Mouse (Mus musculus) ovary, adult 18-20 months (tissue): ENCODE results near the gene Mfap1a.
A peak's percentile ranks its signal among the peaks of the same experiment; 100 is the strongest.
"Not testable (repeated sequence)": the region's sequence is repeated elsewhere in the genome, so short reads cannot be mapped to it uniquely, and the experiment has no call there.

Experiments used
- DNase-seq: peaks from one replicate; pipeline ENCODE4 v3.0.0; 2022; ENCODE audit warnings: low spot score, mixed read lengths

Mfap1a gene

GRCm38 (mm10) chr2:121474180-121474535 lies 32.3 kb downstream of the Mfap1a start:
- no peak for DNase-seq

- peak; percentile 75 for DNase-seq
These were observed 32.9 kb downstream of the Mfap1a start, which contains the start of gene Mfap1b for GRCm38 (mm10) chr2:121473301-121474179. Mfap1b (minus strand) TSS chr2:121474067.

DNA sequence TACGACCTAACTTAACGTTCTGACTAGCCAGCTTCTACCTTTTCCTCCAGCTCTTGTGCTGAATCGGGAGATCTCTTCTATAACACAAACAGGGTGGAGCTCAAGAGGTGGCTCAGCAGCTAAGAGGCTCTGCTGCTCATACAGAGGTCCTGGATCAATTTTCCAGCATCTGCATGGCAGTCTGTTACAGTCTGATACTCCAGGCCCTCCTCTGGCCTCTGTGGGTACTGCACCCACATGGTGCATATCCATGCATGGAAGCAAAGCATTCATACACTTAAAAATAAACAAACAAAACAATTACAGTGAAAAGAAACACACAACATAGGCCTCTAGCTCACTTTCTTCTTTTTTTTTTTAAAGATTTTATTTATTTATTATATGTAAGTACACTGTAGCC lies 33.7 kb downstream of the Mfap1a start:
- not testable (repeated sequence) for DNase-seq

DNA sequence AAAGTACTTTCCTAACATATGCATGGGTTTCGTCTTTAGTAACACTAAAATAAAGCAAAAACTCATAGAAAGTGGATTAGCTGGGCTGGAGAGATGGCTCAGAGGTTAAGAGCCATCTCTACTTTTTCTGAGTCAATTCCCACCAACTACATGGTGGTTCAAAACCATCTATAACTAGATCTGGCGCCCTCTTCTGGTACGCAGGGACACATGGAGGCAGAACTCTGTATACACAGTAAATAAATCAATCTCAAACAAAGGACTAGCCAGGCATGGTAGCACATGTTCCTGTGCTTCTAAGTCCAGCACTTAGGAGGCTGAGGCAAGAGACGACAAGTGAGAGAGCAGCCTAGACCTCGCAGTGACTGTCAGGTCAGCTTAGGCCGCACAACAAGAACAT lies 37.5 kb downstream of the Mfap1a start:
- not testable (repeated sequence) for DNase-seq

DNA sequence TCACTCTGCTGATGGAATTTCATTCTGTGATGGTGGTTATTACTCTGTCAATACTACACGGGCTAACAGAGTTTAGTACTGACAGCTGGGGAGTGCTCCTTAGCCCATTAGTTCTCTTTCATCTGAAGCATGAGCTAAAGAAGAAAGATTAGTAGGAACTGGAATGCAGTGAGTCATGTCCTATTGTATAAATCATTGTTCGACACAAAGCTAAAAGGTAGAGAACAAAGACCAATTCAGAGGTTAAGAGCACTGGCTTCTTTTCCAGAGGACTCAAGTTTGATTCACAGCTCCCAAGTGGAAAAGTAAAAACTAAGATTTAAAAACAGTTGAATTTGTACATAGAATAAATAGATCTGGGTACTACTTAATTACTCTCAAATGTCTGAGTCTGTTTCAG lies 46.4 kb downstream of the Mfap1a start:
- no peak for DNase-seq

DNA sequence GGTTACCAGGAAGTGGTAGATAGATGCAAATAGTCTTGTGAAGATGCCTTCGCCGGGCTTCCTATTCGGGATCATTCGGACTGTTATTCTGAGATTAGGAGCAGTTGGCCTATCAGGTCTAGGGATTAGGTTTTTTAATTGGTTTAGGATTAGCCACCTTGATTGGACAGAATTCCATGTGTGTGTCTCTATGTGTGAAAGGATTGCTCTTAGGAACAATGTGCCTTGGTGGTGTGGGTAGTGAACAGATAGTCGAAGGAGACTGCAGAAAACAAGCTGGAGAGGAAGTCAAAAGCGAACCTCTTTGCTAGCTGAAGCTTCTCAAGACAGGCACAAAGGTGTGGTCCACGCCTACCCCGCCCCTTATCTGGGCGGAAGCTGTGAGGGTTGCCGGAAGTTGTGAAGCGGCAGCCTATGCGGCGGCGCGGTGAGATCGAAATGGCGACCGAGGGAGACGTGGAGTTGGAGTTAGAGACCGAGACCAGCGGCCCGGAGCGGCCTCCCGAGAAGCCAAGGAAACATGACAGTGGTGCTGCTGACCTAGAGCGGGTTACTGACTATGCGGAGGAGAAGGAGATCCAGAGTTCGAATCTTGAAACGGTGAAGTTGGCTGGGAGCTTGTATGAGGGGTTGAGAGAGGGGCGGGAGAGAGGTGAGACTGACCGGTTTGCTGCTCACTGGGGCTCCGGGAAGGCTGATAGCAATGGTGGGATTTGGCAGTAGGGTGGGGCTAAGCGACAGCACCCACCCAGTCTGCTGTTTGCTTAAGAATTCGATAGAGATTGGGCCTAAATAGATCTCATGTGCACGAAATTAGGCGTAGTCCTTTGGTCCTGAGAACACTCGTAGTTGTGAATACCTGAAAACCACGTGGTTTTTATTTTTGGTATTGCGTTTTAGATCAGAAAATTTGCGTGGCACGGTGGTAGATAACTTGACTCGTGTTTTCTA lies 49.5 kb downstream of the Mfap1a start, which contains the start of gene Serinc4:
Gene Serinc4 (minus strand): TSS at position 90 of the 951 bp plus-strand sequence.
- peak; percentile 73 for DNase-seq

DNA sequence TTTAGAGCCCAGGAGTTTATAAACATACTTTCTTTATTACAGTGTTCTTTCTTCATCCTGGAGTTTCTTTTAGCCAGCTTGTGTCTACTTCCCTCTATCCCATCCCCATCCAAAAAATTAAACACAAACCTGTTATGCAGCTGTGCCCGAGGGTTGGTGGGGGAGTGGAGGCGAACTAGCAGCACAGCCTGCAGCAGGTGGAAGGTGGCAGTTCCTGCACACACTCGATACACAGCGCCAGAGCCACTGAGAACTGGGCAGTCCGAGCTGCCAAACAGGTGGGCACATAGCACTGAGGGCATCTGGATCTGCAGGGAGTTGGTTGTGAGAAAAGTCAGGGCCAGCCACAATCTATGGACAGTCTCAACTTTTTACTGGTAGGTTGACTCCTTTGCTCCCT lies 50.9 kb downstream of the Mfap1a start:
- no peak for DNase-seq

DNA sequence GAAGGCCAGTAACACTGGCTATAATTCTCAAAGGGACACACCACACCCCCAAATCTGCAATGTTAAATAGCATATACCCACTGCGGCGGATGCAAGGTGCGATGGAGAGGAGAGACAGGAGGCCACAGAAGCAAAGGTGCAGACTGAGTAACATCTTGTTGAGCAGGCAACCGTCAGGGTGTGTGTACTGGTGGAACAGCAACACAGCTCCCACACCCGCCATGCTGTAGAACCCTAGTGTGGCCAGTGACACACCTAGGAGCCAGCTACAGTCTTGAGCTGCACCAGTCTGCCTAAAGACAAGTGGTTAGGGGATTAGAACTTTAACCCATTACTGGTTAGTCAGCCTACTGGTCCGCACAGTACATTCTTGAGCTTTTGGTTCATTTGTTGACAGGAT lies 52.5 kb downstream of the Mfap1a start:
- DNase-seq: no peak

- no peak for DNase-seq
These were observed 53.5 kb downstream of the Mfap1a start, which contains the start of gene Hypk for GRCm38 (mm10) chr2:121452990-121453389. Hypk (plus strand) TSS chr2:121453290.

- no peak for DNase-seq
These were observed 54.1 kb downstream of the Mfap1a start for GRCm38 (mm10) chr2:121452361-121452760.

- DNase-seq: no peak
These were observed 56.4 kb downstream of the Mfap1a start for GRCm38 (mm10) chr2:121450093-121450492.

- DNase-seq: no peak
These were observed 56.9 kb downstream of the Mfap1a start for GRCm38 (mm10) chr2:121449545-121450011.

DNA sequence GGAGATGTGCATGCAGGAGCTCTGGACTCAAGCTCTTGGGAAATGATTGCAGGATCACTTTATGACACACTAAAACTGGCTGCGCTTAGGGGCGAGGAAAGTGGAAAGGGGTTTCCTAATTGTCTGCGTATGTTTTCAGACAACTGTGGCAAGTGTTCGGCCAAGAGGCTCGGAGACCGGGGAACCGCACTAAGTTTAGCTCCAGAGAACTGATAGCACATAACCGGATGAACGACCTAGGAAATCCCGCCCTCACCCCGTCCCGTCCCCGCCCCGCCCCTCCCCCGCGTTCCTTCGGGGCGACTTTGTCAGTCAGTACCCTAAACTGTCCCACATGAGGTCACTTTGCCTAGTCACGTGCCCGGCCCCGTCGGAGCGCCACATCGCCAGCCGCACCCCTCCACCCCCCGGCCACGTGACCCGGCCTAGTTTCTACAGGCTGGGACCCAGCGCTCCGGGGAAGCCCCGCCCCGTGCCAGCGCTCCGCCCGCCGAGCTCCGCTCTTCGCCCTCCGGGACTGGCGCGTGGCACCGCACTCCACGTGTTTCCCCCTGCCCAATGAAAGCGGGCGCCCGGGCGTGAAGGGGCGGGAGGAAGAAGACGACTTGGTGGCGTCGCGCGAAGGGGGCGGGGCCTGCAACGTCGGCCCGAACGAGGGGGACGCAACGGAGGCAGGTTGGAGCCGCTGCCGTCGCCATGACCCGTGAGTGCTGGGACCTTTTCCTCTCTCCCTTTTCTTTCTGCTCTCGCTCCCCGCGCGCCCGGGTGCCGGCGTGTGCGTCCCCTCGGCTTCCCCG lies 57.5 kb downstream of the Mfap1a start, which contains the start of gene Serf2:
Gene Serf2 (plus strand): TSS at position 457 of the 797 bp plus-strand sequence.
- peak; percentile 100 for DNase-seq

GRCm38 (mm10) chr2:121448136-121448535 lies 58.3 kb downstream of the Mfap1a start:
- no peak for DNase-seq

DNA sequence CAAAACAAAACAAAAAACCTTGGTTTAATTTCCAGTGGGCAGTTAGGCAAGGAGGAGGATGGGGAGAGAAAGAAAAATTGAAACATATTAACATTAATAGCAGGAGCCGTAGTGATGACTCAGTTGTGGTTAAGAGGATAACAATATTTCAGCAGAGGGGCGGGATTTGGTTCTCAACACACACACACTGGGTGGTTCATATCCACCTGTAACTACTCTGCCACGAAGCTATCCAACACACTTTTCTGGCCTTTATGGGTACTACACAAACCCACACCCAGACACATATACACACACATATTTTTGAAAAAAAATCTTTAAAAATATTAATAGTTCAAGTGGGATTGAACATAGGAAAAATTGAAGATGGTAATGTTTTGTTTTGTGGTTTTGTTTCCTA lies 59.5 kb downstream of the Mfap1a start:
- no peak for DNase-seq

DNA sequence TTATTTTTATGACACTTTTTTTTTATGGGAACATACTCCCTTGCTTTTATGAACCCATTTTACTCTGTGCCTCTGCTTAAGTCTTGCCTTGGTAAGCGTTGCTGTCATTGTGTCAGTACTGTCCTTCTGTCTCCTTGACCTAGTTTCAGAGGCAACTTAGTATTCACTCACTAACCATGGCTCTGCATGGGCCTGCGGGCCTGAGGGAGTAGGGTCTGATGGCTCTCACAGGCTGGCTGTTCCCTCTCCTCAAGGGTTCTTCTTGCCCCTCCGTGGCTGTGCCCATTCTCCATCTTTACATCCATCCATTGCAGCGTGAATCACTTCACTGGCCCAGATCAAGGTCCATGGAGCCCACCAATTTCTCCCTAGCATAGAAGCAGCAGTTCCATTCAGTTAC lies 60.0 kb downstream of the Mfap1a start:
- no peak for DNase-seq

GRCm38 (mm10) chr2:121445117-121445516 lies 61.3 kb downstream of the Mfap1a start:
- DNase-seq: no peak

DNA sequence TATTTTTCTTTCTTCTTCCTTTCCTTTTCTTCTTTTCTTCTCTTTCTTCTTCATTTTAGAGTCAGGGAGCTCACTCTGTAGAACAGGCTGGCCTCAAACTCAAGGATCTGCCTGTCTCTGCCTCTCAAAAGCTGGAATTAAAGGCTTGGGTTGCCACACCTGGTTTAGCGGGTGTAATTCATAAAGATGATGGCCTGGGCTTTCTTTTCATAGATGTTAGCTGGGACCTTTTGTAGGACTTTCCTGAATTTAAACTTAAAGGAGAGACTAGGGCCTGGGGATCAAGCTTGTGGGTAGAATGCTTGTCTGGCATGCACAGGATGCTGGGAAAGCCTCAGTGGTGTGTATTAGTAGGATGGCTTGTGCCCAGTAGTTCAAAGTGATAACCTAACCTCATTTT lies 62.3 kb downstream of the Mfap1a start, which contains the start of gene Ell3:
Gene Ell3 (minus strand): TSS at position 101 of the 400 bp plus-strand sequence.
- no peak for DNase-seq

- no peak for DNase-seq
These were observed 63.5 kb downstream of the Mfap1a start for GRCm38 (mm10) chr2:121443068-121443349.

GRCm38 (mm10) chr2:121442259-121443067 lies 64.0 kb downstream of the Mfap1a start:
- DNase-seq: peak; percentile 22
